Mouse (Mus musculus) thymus, postnatal 0 days (tissue): ENCODE data around the gene Cdh4. TPM values are rescaled to one million over a fixed set of nuclear protein-coding genes. Genes with fewer than 3 reads are reported as not detected.

Source experiments
- DNase-seq: peaks from one replicate; pipeline ENCODE4 v3.0.0-alpha.2; 2015; ENCODE audit warnings: low spot score
- polyA plus RNA-seq: library from polyadenylated mRNA; unstranded; fragments of >200 nt; fragmentation: Nextera tagmentation; extraction: Ambion mirVana; gene quantifications from 2 replicates; pipeline ENCODE4 v1.2.1, GENCODE M21; 2015

Gene Cdh4
- polyA plus RNA-seq, 1 experiment from 2014 or later, result 17.7 TPM

DNA sequence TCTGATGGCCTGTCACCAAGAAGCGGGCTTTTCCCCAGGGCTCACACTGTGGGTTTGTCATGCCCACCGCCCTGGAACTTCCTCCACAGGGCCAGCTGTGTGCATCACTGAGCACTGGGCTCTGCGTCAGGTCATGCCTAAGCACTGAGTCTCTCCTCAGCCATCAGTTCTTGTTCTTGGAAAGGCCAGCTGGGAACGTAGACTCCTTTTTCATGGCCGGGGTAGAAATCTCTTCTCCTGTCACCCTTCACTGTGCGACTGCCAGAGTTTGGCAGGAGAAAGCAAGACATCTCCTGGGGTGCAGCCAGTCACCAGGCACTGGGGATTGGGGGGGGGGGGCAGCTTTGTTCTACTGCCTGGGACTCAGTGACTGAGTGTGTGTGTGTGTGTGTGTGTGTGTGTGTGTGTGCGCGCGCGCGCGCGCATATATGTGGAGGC, 222.0 kb downstream of the Cdh4 start:
- no peak for DNase-seq

DNA sequence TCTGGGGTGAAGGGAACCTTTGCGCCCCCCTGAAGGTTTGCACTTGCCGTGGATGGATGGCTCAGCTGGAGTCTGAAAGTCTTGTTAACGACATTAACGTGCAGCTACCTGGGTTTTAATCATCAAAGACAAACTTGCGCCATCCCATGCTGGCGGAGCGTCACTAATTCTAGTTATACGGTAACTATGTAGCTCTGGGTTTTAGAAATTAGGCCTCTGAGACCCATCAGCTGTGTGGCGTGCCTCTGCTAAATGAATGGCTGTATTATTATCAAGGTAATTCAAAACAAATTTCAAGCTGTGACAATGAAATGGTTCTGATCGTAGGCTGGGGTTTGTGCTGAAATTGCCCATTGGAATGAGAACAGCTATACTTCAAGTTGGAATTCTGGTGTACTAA, 228.5 kb downstream of the Cdh4 start:
- DNase-seq, result no peak

DNA sequence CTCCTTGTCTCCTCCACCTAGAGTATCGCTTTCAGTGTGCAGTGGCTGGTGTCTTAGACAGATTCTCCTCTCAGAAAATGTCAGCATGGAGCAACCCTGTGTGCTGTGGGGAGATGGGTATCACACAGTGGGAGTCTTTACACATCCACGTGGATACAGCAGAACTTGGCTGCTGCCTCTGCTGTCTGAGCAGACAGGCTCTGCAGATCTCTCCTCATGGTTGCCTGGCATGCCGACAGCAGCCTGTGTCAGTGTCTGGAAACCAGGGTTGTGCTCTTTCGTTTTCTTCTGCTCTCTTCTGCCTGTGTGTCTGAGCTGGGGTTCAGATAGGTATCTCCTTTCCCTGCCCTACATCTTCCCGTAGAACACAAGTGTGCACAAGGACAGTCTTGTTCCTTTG, 237.6 kb downstream of the Cdh4 start:
- DNase-seq, result no peak

DNA sequence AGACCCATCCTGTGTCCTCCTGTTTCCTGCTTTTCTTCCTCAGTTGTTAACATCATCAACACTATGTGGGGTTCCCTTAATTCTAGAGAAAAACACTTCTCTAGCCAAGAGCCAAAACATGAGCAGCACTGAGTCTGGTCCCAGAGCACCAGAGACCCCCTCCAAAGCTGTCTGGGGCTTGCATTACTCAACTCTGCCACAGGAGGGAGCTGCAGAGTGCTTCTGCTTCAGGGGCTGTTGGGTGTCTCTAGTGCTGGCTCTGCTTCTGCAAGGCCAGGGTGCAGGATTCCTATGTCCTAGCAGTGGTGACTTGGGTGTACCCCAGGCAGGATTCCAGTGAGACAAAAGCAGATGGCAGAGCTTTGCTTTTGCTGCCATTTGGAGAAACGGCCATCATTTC, 239.2 kb downstream of the Cdh4 start:
- DNase-seq, result peak; percentile 12

DNA sequence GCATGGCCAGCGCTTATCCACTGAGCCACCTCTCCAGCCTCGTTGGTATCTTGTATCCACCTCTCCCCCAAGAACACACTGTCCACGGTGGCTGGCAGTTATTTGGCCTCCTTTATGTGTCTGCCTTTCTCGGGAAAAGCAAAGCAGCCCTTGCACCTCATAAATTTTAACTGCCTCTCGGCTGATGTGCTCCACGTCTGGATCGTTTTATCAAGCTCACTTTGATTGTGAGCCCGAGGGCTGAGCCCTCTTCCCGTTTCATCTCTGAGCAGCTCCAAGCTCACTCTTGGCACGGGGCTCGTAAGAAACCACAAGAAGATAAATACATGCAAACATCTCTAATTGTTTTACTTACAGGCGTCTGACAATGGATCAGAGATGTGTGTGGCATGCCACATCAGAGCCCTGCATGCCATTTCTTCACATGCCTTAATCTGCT, 245.0 kb downstream of the Cdh4 start:
- no peak for DNase-seq

DNA sequence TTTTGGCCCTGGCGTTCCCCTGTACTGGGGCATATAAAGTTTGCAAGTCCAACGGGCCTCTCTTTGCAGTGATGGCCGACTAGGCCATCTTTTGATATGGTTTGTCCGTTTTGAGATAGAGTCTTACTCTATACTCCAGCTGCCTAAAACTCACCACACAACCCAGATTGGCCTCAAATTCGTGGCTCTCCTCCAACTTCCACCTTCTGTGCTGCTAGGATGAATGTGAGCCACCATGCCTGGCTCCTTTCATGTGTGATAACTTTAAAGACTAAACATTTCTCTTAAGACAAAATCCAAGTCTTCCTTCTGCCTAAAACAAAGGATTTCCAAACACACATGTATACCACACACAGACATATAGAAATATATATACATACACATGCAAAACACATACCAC, 246.7 kb downstream of the Cdh4 start:
- no peak for DNase-seq

DNA sequence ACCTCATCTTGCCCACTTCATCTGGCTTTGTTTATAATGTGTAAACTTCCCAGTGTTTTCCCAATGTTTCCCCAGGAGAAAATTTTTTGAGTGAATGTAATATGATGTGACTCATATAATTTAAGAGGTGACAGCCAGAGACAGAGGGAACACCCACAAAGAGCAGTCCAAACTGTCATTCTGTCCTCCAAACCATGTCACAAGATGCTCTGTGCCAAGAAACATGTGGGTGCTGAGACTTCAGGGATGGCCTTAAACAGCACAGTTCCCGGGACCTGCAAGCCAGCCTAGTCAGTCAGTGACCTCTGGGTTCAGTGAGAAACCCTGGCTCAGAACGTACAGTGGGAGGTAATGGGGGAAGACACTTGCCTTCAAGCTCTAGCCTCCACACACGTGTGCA, 247.5 kb downstream of the Cdh4 start:
- no peak for DNase-seq

DNA sequence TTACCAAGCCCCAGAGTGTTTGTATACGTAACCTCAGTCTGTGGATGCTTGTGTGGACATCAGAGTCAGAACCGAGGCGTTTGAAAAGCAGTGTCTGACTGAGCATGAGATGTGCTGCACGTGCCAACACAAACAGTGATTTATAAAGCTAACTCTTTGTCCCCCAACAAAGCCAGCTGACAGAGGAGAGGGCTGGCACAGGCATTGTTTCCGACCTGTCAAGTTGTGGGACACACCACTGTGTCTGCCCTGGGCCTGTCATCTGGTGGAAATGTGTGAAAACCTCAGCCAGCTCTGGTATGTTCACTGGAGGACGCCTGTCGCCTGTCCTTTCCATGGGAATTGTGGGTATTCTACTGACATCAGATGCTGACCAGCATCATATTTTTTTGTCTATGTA, 248.3 kb downstream of the Cdh4 start:
- DNase-seq, result no peak

DNA sequence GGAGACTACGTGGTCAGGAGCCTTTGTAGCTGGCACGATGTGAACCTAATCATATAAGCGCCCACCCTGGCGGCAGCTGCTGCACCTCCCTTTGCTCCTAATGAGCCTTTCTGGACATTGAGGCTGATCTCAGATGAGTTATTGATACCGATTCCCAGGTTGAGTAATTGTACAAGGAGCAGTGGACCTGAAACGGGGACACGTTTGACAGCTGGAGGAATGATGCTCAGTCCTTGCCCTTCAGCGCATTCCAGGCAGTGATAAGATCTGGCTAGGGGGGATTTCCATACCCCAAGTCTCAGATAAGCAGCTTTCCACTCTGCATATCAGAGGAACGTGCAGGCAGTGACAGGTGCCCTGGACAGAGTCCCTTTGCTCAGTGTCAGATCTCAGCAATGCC, 252.7 kb downstream of the Cdh4 start:
- DNase-seq, result no peak

DNA sequence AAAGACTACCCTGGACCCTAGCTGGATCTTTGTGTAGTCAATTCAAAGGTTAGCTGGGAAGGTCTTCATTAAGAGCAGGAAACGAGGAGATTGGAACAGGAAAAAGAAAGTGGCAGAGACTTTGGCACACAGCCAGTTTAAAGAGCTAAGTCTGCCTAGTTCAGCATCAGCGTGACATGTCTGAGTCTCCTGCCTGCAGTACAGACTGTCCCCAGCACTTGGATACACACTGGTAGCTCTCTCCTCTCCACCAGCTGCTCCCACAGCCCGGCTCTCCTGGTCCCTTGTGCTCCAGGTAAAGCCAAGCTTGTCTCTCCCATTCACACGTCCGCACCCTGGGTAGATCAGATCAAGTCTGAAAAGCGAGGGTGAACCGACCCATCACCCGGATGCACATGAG, 255.4 kb downstream of the Cdh4 start:
- no peak for DNase-seq

DNA sequence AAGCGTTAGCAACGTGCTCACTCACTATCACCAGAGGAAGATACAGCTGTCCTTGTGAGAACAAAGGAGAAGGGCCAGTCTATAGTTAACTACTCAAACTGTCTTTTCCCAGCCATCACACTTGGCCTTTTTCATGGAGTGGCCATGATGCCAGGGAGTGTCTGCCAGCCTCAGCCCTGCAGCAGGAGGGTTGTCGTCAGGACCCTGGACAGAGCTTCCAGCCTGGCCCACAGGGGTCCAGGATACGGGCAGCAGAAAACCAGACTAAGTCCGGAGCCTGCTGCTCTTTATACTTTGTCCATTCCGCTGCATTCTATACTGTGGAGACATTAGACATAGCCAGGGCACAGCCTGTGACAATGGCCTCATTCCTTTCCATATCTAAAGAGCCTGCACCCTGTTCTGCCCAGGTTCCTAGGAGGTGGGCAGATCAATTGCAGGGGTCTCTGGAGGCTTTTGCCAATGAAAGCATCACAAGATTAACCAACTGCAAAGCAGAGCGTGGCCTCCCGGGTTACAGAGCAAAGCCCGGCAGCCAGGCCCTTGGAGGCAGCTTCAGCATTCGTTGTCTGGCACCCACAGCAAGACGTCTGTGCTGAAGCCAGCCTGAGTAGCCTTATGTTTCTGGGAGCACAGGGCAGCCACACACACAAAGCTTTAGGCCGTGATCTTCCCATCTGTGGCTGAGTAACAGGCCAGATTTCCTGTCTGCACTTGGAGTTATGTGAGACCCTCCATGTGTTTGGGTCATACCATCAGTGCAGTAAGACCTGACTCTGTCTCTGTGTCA, 256.2 kb downstream of the Cdh4 start:
- no peak for DNase-seq

DNA sequence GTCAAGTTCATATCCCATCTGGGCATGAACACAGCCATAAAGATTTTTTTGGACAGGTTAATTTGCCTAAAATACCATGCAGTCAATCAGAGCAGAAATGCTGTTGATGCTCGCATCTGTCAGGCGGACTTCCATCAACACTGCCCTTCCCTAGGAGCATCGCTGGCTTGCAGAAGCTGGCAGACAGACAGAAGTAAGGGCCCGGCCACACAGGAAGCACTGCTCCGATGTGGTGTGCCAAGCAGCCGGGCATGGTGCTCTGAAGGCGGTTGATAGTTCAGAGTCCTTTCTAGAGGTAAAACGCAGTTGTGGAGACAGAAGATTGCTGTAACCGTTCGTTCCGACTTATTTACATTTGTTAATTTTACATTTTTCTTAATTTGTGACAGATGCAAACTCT, 262.8 kb downstream of the Cdh4 start:
- no peak for DNase-seq

DNA sequence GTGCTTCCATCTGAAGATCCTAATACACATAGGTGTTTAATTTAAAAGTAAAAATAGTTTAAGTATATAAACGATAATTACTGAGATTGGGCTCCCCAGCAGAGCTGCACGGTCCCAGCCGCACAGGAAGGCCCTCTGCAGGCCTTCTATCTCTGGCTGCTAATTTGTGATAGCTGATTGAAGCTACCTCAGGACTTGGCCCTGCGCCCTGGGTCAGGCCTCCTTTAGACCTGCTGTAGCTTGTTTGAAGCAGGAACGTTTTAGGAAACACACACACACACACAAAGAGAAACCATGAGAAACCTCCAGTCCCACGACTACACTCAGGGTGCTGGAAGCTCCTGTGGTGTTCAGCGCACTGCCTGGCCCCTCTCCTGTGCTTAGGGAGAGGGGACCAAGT, 263.2 kb downstream of the Cdh4 start:
- DNase-seq, result no peak

DNA sequence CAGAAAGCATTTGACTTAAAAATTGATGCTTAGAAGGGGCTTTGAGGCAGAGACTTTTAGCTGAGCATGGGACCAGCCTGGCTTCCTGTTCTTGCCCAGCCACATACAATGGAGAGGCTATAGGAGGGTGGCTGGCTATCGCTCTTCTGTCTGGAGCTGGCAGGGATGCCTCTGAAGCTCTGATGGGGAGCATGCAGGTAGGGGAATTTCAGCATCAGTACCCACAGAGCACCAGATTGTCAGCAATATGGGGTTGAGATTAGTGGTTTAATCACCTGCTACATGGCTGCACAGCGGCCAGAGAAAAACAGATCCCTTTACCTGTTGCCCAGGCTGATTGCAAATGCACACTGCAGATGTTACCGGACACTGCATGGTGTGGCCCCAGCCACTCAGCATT, 264.4 kb downstream of the Cdh4 start:
- DNase-seq, result no peak

DNA sequence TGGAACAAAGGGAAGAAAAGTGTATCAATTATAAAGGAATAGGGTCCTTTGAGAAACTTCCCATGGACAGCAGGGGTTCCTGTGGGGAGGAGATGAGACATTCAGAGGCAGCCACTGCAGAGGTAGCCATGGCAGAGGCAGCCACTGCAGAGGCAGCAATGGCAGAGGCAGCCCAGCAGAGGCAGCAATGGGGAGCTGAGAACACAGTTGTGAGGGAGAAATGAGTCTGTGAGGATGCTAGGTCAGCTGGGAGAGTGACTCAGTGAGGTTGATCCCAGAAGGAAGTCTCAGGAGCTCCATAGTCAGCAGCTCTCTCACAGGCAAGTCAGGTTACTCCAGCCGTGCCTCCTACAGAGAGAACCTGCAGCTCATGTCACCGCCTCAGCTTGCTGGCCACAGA, 266.9 kb downstream of the Cdh4 start:
- no peak for DNase-seq

DNA sequence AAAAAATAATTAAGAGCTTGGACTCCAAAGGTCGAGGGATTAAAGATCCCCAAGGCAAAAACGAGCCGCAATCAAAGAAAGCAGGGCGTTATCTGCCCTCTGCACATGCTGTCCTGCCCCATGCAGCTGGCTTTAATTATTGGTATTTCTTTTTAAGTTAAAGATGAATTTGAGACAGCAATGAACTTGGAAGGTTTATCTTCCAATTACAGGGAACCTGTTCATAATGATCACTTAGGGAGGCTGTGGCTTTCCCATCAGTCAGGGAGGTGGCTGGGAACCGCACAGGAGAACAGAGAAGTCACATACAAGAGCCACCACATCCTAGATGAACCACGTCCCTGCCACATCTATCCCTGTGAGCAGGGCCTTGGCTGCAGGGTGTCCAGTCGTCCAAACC, 270.5 kb downstream of the Cdh4 start:
- no peak for DNase-seq

DNA sequence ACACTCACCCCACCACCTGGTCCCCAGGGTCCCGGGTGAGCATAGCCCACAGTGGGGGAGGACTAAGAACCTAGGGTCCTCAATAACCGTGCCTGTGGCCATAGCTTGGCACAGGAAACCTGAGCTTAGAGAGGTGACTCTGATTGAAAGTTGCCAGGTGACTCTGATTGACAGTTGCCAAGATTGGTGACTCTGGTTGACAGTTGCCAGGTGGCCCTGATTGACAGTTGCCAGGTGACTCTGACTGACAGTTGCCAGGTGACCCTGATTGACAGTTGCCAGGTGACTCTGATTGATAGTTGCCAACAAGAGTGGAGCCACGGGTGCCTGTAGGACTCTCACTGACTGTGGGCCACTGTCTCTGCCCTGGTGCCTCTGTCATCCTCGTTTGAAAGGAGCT, 271.1 kb downstream of the Cdh4 start:
- DNase-seq, result no peak

DNA sequence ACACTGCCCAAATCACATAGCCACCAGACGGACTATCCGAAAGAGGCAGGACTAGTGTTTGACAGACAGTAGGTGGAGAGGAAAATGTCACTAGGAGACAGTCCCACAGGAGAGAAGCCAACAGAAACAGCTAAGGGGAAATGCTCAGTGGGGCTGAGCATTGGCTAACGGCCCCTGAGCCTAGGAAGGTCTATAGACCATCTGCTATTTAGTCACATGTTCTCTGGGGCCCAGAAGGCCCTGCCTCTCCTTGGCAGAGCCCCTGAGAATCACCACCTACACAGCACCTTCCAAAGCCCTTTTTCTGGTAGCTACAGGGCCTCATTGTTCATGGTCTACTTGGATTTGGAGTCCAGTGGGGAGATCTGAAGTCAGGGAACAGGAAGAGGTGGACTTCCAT, 271.9 kb downstream of the Cdh4 start:
- no peak for DNase-seq

DNA sequence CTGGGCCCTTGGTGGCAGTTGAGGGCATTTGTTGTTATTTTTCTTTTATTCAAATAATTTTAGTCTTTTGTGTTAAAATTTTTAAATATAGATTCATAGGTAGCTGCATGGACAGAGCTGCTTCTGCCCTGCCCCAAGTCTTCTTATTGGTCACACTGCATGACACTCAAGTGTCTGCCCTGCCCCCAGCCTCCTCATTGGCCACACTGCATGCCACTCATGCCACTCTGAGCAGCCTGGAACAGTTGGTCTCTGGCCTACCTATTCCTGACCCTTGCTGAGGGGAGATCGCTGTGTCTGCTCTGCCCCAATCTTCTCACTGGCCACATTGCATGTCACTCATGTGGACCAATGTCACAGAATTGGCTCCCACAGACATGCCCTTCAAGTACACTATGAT, 273.1 kb downstream of the Cdh4 start:
- no peak for DNase-seq

DNA sequence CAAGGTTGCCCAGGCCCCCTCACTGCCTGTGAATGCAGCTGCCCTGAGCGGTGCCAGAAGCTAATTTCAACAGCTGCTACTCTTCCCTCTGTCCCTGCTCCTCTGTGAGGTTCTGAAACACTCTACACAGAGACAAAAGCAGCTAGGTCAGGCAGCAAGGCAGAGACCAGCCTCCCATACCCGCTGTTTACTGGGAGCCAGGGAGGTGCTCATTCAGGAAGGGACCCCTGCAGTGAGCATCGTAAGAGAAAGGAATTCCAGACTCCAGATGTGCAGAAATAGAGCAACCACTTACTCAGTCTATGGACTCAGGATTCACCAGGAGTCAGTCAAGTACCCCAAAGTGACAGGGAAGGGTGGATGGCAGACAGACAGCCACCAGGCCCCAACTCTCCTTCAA, 278.1 kb downstream of the Cdh4 start:
- DNase-seq, result no peak

DNA sequence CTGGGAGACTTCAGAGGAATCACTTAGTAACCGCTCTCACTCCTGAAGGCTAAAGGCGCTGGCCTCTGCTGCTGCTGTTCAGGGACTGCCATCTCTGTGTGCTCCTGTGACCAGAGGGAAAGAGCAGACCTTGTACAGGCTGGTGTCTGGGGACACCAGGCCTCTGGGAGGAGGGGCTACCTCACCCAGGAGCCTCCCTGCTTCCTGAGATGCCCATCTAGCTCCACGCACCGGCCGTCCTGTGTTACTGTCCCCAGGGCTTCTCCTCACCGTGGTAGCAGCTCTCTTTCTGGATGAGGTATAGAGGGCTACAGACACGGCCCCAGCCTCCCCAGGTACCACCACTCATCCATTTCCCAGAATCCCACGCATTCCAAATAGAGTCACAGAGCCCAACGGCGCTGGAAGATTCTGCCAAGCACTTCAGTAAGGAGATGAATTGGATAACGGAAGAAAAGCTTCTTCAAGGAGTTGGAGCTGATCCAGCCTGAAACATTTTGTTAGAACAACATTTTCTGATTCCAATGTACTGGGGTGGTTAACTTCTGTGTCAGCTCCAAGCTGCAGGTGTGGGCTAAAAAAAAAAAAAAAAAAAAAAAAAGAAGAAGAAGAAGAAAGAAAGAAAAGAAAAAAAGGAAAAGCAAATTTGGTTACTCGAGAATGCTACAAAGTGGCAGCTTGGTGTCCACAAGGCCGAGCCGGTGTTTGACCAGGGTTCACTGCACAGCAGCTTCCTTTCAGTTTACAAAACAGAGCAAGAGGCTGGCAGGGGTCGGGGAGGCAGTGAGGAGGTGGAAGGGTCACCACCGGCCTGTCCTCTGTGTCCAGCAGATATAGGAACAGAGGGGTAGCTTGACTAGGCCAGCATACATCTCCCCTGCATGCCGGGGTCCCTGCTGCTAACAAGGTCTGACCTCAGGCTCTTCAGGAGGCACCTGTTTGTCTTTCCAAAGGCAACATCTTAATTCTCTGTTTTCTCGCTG, 279.6 kb downstream of the Cdh4 start:
- no peak for DNase-seq

DNA sequence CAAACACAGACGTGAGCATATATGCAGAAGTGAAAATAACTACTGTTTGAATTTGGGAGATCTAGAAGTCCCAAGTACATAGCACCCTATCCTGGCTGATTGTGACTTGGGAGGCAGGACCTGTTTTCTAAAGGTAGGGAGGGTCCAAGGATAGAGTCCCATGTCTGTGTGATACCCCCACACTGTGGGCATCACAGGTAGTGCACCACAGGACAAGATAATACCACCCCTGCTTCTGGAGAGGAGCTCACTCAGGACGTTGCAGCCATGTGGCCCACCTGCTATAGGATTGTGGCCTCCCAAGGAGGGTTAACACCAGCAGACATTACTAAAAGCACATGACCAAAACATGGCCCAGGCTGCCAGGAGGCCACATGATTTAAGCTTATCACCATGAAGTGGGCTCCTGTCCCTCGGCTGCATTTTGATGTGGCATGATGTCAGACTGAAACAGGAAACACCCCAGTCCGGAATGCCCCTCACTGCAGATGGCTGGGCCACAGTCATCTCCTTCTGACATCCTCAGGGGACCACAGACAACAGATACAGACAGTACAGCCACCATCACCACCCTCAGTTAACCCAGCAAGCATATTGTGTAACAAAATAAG, 280.6 kb downstream of the Cdh4 start:
- no peak for DNase-seq
